Mouse (Mus musculus): Measurements from ENCODE around the gene Plbd1.

Gene Plbd1

DNA sequence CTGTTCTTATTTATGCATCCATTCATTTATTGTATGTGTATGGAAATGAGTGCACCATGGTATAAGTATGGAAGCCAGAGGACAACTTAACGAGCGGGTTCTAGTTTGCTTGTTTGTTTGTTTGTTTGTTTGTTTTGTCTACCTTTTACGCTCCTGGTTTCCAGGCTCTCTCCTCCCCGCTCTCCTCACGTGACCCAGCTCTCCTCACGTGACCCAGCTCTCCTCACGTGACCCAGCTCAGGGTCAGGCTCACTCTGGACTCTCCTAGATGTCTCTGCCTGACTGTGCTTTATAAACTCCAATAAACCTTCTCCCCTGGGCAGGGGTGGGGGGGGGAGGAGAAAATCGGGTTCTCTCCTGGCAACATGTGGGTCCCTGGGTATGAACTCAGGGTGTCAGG lies 11.1 kb downstream of the Plbd1 start:
- DNase-seq (ENCODE audit: extremely low read depth, low read depth), result no peak

- DNase-seq (ENCODE audit: extremely low read depth, low read depth), result no peak
These were observed 14.3 kb downstream of the Plbd1 start for GRCm38 (mm10) chr6:136647455-136647861.

GRCm38 (mm10) chr6:136646207-136646606 lies 15.5 kb downstream of the Plbd1 start:
- DNase-seq (ENCODE audit: extremely low read depth, low read depth), result no peak

- peak; percentile 26 for DNase-seq (ENCODE audit: extremely low read depth, low read depth)
These were observed 16.0 kb downstream of the Plbd1 start for GRCm38 (mm10) chr6:136645754-136646153.

- DNase-seq (ENCODE audit: extremely low read depth, low read depth), result no peak
These were observed 17.6 kb downstream of the Plbd1 start for GRCm38 (mm10) chr6:136644171-136644570.

GRCm38 (mm10) chr6:136634982-136635381 lies 26.7 kb downstream of the Plbd1 start:
- DNase-seq (ENCODE audit: extremely low read depth, low read depth), result no peak

GRCm38 (mm10) chr6:136633719-136634118 lies 28.0 kb downstream of the Plbd1 start:
- DNase-seq (ENCODE audit: extremely low read depth, low read depth), result no peak

DNA sequence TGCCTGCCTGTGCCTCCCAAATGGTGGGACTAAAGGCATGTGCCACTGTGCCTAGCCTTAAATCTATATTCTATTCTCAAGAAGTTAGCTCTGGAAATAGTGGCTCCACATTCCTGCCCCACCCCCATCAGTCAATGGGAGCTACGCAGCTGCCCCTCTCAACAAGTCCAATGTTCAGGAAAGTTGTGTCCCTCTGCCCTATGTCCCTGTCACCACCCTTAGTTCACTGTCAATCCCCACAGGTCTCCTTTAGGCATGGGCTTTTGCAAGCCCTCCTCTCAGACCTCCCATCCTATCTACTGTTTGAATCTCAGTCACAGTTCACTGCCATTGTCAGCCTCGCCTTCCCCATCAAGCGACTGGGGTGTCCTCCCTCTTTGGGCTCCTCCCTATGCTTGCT lies 28.6 kb downstream of the Plbd1 start:
- DNase-seq (ENCODE audit: extremely low read depth, low read depth), result no peak

GRCm38 (mm10) chr6:136631945-136632534 lies 29.7 kb downstream of the Plbd1 start:
- no peak for DNase-seq (ENCODE audit: extremely low read depth, low read depth)

DNA sequence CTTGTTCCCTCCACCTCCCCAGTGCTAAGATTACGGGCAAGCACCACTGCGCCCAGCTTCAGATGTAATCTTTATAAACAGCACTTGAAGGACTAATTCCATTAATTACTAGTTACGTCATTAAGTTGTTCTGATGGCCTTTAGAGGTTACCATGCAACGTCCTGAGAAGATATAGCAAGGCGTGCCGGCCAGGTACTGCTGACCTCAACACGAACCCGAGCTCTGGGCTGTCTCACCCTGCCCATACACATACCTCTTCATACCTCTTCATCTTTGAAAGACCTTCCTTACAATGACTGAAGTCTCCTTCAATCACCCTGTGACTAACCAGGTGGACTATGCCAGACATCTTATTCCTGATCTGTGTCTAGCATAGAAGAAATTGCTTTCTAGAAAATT lies 30.2 kb downstream of the Plbd1 start:
- DNase-seq (ENCODE audit: extremely low read depth, low read depth), result no peak

DNA sequence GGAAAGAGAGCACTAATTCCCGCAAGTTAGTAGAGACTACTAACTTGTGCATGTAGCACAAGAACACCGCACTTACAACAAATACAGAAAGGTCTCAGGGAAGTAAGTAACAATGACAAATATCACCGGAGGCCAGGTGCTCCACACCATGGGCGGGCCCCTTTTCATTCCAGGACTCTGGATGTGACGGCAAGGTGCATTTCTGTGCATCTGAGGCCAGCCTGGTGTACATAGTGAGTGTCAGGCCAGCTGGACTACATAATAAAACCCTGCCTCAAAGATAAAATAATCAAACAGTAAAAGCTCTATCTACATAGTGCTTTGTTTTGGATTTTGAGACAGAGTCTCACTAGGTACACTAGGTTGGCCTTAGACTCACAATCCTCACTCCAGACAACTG lies 32.1 kb downstream of the Plbd1 start:
- DNase-seq (ENCODE audit: extremely low read depth, low read depth), result no peak

- DNase-seq (ENCODE audit: extremely low read depth, low read depth), result no peak
These were observed 36.3 kb downstream of the Plbd1 start for GRCm38 (mm10) chr6:136625421-136625820.

DNA sequence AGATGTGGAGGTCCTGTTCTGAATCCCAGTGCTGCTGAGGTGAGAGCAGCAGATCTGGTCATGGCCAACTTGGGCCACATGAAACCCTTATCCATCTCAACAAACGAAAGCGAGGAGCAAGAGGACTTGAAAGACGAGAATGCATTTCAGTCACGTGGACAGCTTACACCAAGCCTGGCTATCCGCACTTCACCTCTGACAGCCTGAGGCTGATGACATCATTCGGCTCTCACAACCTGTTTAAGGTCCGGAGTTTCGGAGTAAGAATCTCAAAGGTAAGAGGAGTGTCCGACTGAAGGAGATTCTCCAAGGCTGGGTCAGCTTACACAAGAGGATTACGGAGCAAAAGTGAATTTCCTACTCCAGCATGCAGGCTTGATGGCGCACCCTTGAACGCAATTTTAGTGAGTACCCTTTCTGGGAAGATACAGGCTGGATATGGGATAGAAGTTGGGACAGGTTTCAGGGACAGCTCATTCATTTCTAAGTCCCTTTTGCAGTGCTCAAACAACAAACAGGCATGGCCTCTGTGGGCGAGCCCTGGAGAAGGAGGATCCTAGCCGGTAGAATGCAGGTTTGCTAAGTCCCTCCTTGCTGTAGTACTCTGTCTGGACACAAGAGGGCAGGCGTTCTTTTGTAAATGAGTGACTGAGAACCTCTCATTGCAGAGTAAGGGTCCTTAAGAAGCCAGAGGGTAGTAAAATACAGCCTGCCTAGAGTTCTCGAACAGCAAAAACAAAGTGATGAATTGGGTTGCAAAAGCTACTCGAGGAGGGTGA lies 41.2 kb downstream of the Plbd1 start:
- DNase-seq (ENCODE audit: extremely low read depth, low read depth), result peak; percentile 62

GRCm38 (mm10) chr6:136614156-136614555 lies 47.6 kb downstream of the Plbd1 start:
- no peak for DNase-seq (ENCODE audit: extremely low read depth, low read depth)

GRCm38 (mm10) chr6:136612312-136612711 lies 49.4 kb downstream of the Plbd1 start:
- DNase-seq (ENCODE audit: extremely low read depth, low read depth), result peak; percentile 2

- no peak for DNase-seq (ENCODE audit: extremely low read depth, low read depth)
These were observed 50.1 kb downstream of the Plbd1 start for GRCm38 (mm10) chr6:136611351-136612215.

DNA sequence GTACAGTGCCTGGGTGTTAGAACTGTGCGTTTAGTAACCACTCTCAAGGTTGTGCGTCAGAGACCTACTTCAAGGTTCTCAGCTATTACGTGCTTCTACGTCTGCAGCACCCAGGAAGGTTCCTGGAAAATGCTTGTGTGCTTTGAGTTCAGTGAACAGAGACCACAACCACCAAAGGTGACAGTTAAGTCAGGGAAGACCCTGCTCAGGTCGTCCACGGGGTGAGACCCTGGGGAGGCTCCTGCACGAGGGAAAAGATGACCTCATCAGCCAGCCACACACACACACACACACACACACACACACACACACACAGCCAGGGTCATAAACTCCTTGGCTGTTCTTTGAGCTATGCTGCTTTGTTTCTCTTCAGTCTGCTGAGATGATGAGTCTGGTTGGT lies 59.1 kb downstream of the Plbd1 start:
- DNase-seq (ENCODE audit: extremely low read depth, low read depth), result no peak

GRCm38 (mm10) chr6:136594541-136594940 lies 67.2 kb downstream of the Plbd1 start:
- no peak for DNase-seq (ENCODE audit: extremely low read depth, low read depth)

DNA sequence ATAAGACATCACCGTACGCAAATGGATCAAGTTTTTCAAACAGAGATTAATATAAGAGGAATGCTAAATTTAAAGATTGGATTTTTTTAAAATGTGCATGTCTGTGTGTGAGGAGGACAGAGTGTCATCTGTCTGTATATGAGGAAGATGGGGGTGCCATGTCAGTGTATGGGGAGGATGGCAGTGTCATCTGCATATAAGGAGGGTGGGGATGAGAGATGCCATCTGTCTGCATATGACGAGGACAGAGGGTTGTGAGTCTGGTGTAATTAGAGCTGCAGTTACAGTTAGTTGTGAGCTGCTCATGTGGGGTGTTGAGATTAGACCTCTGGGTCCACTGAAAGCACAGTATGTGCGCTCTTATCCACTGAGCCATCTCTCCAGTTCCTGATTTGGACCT lies 71.0 kb downstream of the Plbd1 start:
- DNase-seq (ENCODE audit: extremely low read depth, low read depth), result no peak

- DNase-seq (ENCODE audit: extremely low read depth, low read depth), result no peak
These were observed 95.7 kb downstream of the Plbd1 start for GRCm38 (mm10) chr6:136566002-136566401.
